Mouse (Mus musculus): ENCODE measurements around the gene Fam168a. TPM values are rescaled to one million over a fixed set of nuclear protein-coding genes. Genes with fewer than 3 reads are reported as not detected.

Fam168a gene
- total RNA-seq, 2 experiments from 2014 or later, result 9.9 to 28.4 TPM

DNA sequence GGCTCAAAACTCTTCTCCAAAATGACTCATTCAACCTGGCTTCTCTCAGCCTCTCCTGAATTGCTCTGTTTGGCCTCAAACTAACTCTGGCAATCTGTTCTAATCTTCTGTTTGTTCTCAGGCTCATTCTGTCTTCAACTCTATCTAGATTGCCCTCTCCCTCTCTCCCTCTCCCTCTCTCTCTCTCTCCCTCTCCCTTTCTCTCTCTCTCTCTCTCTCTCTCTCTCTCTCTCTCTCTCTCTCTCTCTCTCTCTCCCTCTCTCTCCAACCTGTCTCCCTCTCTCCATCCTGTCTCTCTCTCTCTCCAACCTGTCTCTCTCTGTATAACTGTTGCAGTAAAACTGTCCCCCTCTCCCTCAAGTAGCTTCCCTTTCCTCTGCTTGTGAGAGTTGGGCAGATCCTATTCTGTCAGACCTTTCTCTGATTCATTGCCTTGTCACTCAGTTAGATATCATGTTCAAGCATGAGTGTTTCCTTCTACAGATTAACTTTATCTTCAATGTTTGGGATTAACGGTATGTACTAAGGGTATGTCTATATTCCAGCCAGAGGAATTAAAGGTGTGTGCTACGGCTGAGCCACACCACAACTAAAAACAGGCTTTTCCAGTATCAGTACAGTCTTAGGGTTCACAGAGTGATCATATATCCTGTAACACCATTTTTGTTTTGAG lies 64.4 kb downstream of the Fam168a start:
- ATAC-seq (ENCODE audit: poor library complexity, severe bottlenecking), result no peak

GRCm38 (mm10) chr7:100774189-100774588 lies 67.8 kb downstream of the Fam168a start:
- no peak for ATAC-seq (ENCODE audit: poor library complexity, severe bottlenecking)

DNA sequence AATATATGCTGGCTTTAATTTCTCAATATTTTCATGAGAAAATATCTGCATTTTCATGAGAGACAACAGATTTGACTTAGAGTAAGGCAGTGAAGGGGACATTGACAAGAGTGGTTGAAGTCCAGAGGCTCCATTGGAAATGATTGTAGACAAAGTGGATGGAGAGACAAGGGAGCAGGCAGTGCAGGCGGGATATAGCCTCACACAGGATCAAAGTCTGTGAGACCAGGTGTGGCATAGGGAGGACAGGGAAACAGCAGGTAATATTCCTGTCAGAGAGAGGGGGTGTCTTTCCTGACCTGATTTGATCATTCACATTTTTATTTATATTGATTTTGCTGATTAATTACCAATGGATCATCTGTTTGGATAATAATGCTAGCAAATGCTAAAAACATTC lies 69.4 kb downstream of the Fam168a start:
- no peak for ATAC-seq (ENCODE audit: poor library complexity, severe bottlenecking)

GRCm38 (mm10) chr7:100780192-100780591 lies 73.8 kb downstream of the Fam168a start:
- ATAC-seq (ENCODE audit: poor library complexity, severe bottlenecking), result 0 out of 2 replicates have a peak, but pooled peaks have one; percentile 24

DNA sequence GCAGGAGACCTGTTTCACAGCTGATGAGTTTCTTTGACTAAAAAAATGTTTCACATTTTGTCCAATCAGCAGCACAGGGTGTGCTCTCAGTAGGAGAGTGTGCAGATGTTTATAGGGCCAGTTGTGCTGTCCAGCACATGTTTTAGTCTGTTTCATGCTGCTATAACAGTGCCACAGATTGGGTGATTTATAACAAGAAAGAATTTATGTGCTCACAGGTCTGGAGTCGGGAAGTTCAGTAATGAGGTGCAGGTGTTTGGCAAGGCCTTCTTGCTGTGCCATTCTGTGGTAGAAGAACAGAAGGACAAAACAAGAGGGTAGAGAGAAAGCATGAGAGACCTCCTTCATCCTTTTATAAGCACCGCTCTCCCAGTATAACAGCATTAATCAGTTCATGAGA lies 78.2 kb downstream of the Fam168a start:
- no peak for ATAC-seq (ENCODE audit: poor library complexity, severe bottlenecking)

GRCm38 (mm10) chr7:100785426-100785825 lies 79.0 kb downstream of the Fam168a start:
- no peak for ATAC-seq (ENCODE audit: poor library complexity, severe bottlenecking)

DNA sequence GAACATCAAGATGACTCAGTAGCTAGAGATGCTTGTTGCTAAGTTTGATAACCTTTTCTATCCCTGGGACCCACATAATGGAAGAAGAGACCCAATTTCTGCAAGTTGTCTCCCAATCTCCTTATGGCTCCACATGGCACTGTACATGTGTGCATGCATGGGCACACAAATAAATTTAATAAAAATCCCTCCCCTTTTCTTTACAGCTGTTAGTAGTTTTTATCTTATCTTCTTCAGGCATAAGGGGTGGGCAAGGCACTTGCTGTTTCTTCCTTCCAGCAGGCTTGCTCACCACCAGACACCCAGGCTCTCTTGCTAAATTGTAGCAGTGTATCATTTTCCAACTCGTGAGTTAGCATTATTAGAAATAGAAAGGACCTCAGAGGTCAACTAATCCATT lies 79.6 kb downstream of the Fam168a start:
- no peak for ATAC-seq (ENCODE audit: poor library complexity, severe bottlenecking)

DNA sequence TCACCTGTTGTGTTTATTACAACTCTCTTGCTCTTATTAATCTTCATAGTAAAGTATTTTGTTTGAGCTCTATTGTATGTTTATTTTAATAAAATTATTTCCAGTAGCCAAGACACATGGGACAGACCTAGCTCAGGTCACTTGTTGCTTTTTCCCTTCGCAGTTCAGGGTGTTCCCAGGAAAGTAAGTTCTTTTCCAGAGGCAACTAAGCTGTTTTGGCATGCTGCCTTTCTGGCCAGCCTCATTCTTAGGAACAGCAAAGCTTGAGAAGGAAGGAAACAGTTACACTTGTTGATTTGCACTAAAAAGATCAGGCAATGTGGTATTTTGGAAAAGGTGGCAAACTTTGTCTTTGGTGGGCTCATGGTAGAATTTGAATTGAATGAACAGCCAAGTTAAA lies 81.9 kb downstream of the Fam168a start:
- no peak for ATAC-seq (ENCODE audit: poor library complexity, severe bottlenecking)

GRCm38 (mm10) chr7:100798810-100799209 lies 92.4 kb downstream of the Fam168a start:
- ATAC-seq (ENCODE audit: poor library complexity, severe bottlenecking), result no peak

- no peak for ATAC-seq (ENCODE audit: poor library complexity, severe bottlenecking)
Observed at GRCm38 (mm10) chr7:100805391-100805790, 99.0 kb downstream of the Fam168a start.

DNA sequence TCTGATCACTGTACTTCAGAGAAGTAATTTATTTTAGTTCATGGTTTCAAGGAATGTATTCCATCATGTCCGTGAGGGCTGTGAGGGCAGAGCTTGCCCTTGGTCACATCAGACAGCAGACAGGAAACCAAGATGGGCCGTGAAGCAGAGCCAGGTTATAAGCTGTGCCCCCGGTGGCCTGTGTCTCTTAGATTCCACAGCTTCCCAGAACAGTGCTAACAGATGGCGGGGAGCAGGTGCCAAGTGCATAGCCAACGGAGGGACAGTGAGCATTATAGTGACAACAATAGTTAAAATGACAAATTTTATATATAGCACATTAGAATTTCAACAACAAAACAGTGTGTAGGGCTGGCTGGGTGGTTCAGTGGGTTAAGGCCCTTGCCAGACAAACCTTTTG lies 105.5 kb downstream of the Fam168a start:
- ATAC-seq (ENCODE audit: poor library complexity, severe bottlenecking), result no peak

DNA sequence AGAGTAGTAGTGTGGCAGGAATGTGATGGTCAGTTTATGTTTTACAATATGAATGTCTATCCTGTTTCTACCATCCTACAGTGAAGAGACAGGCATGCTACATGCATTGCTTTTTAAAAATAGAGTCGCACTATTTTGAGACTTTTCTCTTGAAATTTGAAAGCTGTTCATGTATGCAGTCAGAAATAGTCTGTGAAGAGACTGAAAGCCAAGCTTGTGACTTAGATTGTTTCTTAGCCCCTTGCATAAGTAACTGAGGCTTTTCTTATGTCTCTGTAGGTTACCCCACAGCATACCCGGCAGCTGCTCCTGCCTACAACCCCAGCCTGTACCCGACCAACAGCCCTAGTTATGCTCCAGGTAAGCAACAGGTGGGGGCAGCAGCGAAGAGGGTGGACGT lies 106.2 kb downstream of the Fam168a start:
- no peak for ATAC-seq (ENCODE audit: poor library complexity, severe bottlenecking)

- ATAC-seq (ENCODE audit: poor library complexity, severe bottlenecking), result no peak
Observed at GRCm38 (mm10) chr7:100815900-100816570, 109.6 kb downstream of the Fam168a start.

DNA sequence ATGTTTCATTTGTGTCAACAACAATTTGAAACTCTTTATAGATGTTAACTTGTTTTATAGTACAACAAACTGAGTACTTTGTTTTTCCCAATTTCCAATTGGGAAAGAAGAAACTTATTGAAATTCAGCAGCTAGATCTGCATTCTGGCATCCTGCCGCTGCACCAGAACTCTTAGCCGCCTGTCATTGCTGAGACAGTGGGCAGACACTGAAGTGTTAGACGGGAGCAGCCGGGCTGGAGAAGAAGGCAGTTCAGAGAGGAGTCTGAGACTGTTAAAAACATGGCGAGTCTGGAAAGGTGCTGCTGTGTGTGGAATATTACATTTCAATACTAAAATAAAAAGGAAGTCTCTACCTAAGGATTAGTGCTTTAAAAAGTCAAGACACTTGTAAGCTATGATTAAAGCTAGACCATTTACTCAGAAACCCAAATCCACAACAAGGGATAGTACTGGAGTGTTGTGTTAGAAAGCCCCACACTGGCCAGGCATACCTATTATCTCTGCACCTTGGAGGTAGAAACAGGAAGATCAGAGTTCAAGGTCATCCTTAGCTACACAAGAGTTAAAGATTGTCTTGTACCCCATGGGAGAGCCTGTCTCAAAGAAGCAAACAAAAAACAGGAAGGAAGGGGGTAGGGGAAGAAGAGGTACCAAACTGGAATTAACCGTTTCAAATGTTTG lies 110.5 kb downstream of the Fam168a start:
- no peak for ATAC-seq (ENCODE audit: poor library complexity, severe bottlenecking)

GRCm38 (mm10) chr7:100817442-100817760 lies 111.0 kb downstream of the Fam168a start:
- ATAC-seq (ENCODE audit: poor library complexity, severe bottlenecking), result no peak

DNA sequence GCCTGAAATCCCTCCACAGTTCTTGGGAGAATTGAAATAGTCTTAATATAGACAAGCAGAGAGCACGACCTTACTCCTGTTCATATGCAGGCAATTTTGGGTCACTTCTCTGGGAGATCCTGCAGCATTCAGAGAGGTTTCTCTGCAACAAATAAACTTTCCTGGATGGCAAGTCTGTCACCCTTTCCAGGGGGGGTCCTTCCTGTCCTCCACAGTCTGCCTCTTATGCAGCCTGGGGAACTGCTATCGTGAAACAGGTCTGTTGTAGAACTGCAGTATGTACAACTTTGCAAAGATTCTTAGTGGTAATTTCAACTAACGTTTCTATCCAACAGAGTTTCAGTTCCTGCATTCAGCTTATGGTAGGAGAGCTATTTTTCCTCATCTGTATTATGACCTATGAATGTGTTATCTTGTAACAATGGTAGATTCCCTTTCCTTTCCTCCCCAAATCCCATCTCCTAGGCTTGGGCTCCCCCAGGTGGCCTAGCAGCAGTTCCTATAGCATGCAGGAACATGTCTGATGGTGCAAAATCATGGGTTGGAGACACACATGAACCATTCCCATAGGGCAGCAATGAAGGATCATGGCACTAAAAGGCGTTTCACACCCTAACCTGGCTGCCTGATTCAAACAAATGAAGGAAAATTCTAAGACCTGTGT lies 112.1 kb downstream of the Fam168a start:
- ATAC-seq (ENCODE audit: poor library complexity, severe bottlenecking), result no peak

- no peak for ATAC-seq (ENCODE audit: poor library complexity, severe bottlenecking)
Observed at GRCm38 (mm10) chr7:100824661-100825060, 118.2 kb downstream of the Fam168a start.

DNA sequence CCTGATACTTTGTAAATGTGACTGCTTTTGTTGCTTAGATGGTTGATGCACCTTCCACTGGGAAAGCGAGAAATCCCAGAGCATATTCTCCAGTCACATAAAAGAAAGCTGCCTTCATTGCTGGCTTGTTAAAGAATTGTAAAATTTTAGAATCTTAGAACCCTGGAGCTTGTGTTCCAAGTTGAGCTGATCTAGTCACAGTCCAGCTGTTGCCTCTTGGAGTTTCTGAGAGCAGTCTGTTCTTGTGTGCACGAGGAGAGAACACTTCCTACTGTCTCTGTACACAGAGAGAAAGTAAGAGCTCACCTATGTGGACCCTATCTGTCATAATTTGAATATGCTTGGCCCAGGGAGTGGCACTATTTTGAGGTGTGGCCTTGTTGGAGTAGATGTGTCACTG lies 122.1 kb downstream of the Fam168a start:
- ATAC-seq (ENCODE audit: poor library complexity, severe bottlenecking), result no peak

- no peak for ATAC-seq (ENCODE audit: poor library complexity, severe bottlenecking)
Observed at GRCm38 (mm10) chr7:100833859-100834258, 127.4 kb downstream of the Fam168a start.

- ATAC-seq (ENCODE audit: poor library complexity, severe bottlenecking), result no peak
Observed at GRCm38 (mm10) chr7:100835168-100835567, 128.7 kb downstream of the Fam168a start.

DNA sequence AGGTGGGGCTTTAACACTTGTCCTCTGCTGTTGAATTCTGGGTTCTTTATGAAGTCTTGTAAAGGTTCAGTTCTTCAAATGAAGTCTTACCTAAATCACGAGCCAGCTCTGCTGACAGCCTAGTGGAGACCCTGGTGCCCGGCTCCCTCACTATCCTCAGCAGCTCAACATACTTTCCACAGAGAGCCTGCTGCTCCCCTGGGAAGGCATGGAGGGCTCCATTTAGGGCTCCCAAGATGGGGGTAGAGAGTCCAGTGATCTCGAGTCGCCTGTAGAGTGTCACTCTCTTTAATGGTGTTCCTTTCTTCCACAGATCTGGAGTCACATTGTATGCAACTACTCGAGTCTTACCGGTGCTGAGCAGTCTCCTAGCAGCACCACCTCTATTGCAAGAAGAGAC lies 129.3 kb downstream of the Fam168a start:
- no peak for ATAC-seq (ENCODE audit: poor library complexity, severe bottlenecking)

- no peak for ATAC-seq (ENCODE audit: poor library complexity, severe bottlenecking)
Observed at GRCm38 (mm10) chr7:100836657-100837056, 130.2 kb downstream of the Fam168a start.

Measured in megakaryocyte, adult 5-6 weeks (primary cell).